Mouse (Mus musculus): ENCODE data around the gene Slc38a4.

Slc38a4 gene

GRCm38 (mm10) chr15:97054131-97054530 lies 1.6 kb downstream of the Slc38a4 start:
- no peak for DNase-seq (ENCODE audit: low spot score in 2 of 2)

GRCm38 (mm10) chr15:97050436-97050835 lies 5.3 kb downstream of the Slc38a4 start:
- no peak for DNase-seq (ENCODE audit: low spot score in 2 of 2)

GRCm38 (mm10) chr15:97050011-97050410 lies 5.7 kb downstream of the Slc38a4 start:
- DNase-seq (ENCODE audit: low spot score in 2 of 2) = no peak

GRCm38 (mm10) chr15:97049281-97049841 lies 6.4 kb downstream of the Slc38a4 start:
- DNase-seq (ENCODE audit: low spot score in 2 of 2) = no peak

DNA sequence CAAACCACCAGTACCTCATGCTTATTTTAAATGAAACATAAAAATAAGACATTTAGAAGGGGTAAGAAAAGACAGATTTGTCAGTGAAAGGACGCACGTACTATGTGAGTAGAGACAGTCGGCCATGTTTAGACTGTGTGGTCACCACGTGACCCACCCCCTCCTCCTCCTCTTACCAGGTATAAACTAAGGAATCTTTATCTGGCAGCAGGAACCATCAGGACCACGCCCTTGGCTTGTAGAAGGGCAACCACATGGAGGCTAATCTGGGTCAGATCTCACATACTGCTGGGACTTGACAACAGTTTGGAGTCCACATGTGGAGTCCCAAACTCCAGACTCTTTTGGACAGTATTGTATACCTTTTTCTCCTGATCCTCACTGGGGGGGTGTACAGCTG lies 7.5 kb downstream of the Slc38a4 start:
- no peak for DNase-seq (ENCODE audit: low spot score in 2 of 2)

- no peak for DNase-seq (ENCODE audit: low spot score in 2 of 2)
Observed at GRCm38 (mm10) chr15:97043921-97044320, 11.8 kb downstream of the Slc38a4 start.

- DNase-seq (ENCODE audit: low spot score in 2 of 2) = no peak
Observed at GRCm38 (mm10) chr15:97042001-97042491, 13.7 kb downstream of the Slc38a4 start.

DNA sequence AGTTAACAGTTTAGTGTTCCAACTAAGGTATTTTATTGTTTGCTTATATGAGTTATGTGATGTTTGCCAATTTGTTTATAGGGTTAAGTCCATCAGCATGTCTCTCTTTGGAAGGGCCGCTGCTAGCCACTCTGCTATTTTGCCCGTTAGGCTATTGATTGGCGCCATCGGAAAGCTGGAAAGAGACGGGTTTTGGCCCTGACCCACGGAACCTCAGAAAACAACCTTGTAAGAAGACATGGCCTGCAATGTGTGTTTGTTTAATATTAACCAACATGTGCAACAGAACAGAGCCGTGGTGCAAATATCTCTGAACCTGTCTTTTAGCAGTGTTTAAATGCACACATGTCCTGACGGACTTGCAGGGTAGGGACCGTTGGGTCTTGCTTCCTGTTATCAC lies 14.6 kb downstream of the Slc38a4 start:
- no peak for DNase-seq (ENCODE audit: low spot score in 2 of 2)

DNA sequence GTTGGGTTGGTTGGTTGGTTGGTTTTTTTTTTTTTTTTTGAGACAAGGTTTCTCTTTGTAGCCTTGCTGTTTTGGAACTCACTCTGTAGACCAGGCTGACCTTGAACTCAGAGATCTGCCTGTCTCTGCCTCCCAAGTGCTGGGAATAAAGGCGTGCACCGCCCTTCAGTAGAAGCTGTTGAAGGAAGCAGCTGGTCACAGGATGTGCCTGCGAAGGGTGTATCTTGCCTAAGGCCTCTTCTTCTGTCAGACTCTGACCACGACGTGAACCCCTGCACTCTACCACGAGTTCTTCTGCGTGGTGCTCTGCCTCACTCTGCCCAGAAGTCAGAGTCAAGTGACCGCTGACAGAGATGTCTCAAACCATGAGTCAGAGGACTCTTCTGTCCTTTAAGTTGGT lies 18.0 kb downstream of the Slc38a4 start:
- no peak for DNase-seq (ENCODE audit: low spot score in 2 of 2)

- DNase-seq (ENCODE audit: low spot score in 2 of 2) = no peak
Observed at GRCm38 (mm10) chr15:97035892-97036291, 19.9 kb downstream of the Slc38a4 start.

GRCm38 (mm10) chr15:97033485-97033991 lies 22.2 kb downstream of the Slc38a4 start:
- no peak for DNase-seq (ENCODE audit: low spot score in 2 of 2)

DNA sequence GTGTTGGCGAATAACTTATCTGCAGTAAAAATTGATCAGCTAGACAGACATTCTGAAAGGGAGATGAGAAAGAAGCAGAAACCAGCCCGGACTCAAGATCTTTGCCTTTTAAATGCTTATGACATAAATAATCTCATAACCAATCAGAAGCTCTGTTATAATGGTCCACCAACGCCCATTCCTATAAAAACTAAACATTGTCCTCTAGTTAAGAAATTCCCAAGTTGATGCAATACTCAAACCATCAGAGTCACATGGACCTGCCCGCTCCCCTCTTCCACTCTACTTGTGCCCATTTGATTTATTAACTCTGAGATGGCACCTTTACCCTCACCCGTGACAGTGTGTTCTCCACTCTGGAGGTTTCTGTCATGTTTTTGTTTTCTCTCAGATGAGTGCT lies 23.9 kb downstream of the Slc38a4 start:
- no peak for DNase-seq (ENCODE audit: low spot score in 2 of 2)

- DNase-seq (ENCODE audit: low spot score in 2 of 2) = no peak
Observed at GRCm38 (mm10) chr15:97030984-97031492, 24.7 kb downstream of the Slc38a4 start.

DNA sequence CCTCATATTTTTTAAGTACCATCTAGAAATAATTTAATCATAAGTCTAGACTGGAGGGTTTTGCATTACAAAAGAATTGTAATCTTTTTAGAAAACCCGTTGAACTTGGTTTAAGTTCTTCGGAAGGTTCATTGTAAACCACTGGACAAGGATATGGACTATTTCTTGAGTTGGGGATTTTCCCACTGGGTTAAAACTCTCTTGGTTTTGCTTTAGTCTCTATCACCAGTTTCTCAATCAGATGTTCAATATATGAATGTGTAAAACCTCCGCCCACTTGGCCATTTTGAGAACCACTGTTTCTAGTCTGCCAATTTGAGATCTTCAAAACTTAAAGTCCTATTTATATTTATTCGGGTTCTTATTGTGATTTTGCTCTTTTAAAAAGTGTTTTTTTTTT lies 25.6 kb downstream of the Slc38a4 start:
- DNase-seq (ENCODE audit: low spot score in 2 of 2) = no peak

GRCm38 (mm10) chr15:97029064-97029791 lies 26.5 kb downstream of the Slc38a4 start:
- DNase-seq (ENCODE audit: low spot score in 2 of 2) = no peak

DNA sequence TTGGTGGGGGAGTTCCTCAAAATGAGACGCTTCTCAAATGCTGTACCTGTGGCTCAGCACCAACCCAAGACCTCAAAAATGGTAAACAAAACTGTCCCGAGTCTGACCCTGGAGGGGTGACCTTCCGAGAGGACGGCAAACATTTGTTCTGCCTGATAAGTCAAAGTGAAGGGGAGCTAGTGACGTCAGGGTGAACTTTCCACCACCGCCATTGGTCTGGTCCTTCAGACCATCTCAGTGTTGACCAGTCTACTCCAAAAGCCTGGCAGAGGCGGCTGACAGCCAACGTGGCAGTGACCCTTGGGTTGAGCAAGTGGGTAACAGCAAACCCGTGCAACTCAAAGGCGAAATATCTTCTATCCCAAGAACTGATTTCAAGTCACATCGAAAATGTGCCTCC lies 27.1 kb downstream of the Slc38a4 start:
- DNase-seq (ENCODE audit: low spot score in 2 of 2) = no peak

GRCm38 (mm10) chr15:97028046-97028634 lies 27.6 kb downstream of the Slc38a4 start:
- DNase-seq (ENCODE audit: low spot score in 2 of 2) = no peak

DNA sequence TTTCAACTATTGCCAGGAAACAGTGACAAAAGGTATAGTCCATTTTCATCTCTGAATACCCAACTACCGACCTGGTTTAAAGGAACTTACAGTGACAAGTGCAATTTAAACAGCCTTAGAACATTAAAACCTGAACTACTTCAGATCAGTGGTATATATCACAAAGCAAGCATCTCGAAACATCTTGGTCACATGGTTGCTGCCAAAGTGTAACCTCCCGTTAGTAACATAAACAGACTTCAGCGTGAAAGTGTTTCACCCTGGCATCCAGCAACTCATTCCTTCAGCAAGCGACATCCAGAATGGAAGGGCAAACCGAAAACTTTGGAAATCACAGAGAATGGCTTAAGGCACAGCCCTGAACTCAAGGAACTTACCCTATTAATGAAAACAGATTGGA lies 29.1 kb downstream of the Slc38a4 start:
- no peak for DNase-seq (ENCODE audit: low spot score in 2 of 2)

DNA sequence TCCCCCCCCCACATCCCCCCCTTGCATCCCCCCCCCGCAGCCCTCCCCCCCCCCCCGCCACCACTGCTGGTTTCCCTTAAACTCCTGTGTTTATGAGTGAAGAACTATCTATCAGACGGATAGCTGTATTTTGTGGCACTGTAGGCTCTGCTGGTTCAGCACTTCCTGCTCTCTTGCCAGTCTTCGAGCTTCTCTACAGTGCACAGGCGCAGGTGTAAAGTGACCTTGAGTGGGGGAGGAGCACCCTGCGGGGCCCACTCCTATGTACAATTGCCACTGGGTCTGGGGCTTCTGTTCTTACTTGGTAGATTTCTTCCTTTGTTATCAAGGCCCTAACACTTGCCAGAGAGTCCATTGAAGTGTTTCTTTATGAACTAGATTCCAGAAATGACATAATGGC lies 33.0 kb downstream of the Slc38a4 start:
- DNase-seq (ENCODE audit: low spot score in 2 of 2) = no peak

GRCm38 (mm10) chr15:97022213-97022612 lies 33.5 kb downstream of the Slc38a4 start:
- no peak for DNase-seq (ENCODE audit: low spot score in 2 of 2)

DNA sequence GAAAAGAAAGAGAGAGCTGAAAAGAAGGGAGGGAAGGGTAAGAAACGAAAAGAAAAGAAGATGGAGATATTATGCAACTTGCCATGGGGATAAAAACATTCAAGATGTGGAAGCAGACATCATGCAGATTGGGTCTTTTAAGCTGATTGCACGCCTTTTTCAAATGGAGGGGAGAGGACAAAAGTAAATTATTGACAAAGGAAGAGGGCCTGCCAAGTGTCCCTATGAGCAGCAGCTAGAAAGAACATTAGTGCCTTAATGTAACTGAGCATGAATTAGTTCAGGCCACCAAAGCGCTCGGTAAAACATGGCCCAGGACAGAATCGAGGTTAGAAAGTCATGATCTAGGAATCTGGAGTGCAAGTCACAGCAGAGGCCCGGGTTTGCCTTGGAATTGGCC lies 35.5 kb downstream of the Slc38a4 start:
- DNase-seq (ENCODE audit: low spot score in 2 of 2) = no peak

GRCm38 (mm10) chr15:97019323-97019722 lies 36.4 kb downstream of the Slc38a4 start:
- no peak for DNase-seq (ENCODE audit: low spot score in 2 of 2)

- DNase-seq (ENCODE audit: low spot score in 2 of 2) = no peak
Observed at GRCm38 (mm10) chr15:97017195-97017594, 38.6 kb downstream of the Slc38a4 start.
